Mouse (Mus musculus) megakaryocyte progenitor cell, adult 5-6 weeks (primary cell): Measurements from ENCODE around the gene Pias4. TPM values are rescaled to one million over a fixed set of nuclear protein-coding genes. Genes with fewer than 3 reads are reported as not detected.

Experiments used
- ATAC-seq: replicated peaks from 2 replicates; pipeline ENCODE4 v1.8.0; 2016; ENCODE audit warnings: mild to moderate bottlenecking, moderate TSS enrichment, inconsistent platforms; ENCODE audit not compliant: poor library complexity
- total RNA-seq, 2 experiments: library from RNA; stranded (forward) in 1 of 2; stranded (reverse) in 1 of 2; fragments of 157-497, 149-512 nt in 1 of 2; fragments of 200-1000 nt in 1 of 2; gene quantifications; 2 replicates each; pipeline versions ENCODE4 v1.2.3 to v1.2.4; 2015 to 2017

Gene Pias4
- total RNA-seq, 2 experiments from 2014 or later, result 9.4 to 10.0 TPM

- no peak for ATAC-seq
Measured at GRCm38 (mm10) chr10:81140717-81141454, 26.8 kb downstream of the Pias4 start.

DNA sequence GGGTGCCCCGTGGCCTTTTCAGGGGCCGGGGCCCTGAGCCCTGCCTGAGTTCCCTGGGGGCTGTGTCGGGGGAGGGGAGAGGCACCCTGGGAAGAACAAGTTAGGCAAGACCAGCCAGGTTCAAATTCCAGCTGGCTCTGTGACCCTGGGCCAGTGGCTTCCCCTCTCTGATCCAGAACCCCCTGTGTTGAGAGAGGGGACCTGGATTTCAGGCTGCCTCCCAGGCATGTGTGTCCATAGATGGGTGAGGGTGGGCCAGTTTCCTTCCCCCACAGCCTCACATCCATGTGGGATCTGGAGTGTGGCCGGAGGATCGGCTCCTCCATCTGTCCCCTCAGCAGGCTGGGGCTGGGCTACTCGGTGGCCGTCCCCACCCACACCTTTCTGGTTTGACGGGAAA lies 27.7 kb downstream of the Pias4 start:
- no peak for ATAC-seq

- ATAC-seq, result no peak
Measured at GRCm38 (mm10) chr10:81139529-81139846, 28.2 kb downstream of the Pias4 start.

GRCm38 (mm10) chr10:81138821-81139528 lies 28.7 kb downstream of the Pias4 start:
- ATAC-seq, result no peak

GRCm38 (mm10) chr10:81138131-81138782 lies 29.5 kb downstream of the Pias4 start:
- no peak; the same call in 1 of the 2 replicates for ATAC-seq

DNA sequence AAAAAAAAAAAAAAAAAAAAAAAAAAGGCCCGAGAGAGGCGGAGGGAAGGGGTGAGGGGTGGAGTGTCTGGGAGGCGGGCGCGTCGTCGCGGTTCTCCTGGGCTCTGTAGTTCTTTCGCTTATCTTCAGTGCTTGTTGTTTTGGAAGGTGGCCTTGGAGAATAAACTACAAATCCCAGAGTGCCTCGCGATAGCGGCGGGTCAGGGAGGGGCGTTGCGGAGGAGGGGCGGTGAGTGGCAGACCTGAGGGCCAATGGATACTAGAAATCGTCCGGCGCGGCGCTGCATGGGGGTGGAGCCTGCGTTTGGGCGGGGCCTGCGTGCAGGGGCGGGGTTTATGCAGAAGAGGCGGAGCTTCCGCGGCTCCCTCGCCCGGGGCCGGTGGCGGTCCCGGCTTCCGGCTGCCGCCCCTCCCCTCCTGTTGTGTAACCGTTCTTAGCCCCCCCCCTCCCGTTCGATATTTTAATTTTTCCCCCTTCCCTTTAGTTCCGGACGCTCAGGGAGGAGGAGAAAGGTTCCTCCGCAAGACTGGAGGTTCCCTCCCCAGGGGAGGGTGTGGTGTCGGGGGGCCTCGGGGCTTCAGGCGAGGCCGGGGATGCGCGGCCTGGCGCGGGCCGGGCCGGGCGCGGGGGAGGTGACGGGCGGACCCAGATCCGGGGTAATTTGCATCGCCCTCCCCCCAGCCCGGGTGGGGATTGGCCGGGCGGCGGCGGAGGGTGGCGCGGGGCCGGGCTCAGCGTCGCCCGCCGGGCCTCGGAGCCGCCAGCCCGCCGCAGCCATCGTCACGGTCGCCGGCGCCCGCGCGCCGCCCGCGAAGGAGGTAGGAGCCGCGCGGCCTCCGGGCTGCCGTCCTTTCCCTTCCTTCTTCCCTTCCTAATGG lies 30.2 kb downstream of the Pias4 start:
- peak; percentile 64 for ATAC-seq

DNA sequence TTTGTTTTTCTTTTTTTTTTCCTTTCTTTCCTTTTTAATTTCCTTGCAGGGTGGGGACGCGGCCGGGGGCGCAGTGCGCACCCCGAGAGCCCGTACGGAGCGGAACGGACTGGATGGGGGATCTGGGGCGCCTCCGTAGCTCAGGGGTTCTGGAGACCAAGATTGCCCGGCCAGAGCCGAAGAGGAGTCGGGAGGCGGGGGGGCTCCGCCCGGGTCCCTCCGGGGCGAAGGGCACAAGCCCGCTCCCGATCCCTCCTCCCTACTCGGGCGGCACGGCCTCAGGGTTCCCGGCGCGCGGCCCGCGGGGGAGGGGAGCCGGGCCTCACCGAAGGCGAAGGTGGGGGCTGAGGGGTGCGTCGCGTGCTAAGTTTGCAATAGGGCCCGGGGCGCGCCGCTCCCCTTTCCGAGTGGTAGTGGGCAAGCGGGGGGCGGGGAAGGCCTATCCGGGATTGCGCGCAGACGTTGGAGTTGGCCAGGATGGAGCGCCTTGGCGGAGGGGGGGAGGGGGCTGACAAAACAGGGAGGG lies 31.0 kb downstream of the Pias4 start:
- no peak for ATAC-seq

GRCm38 (mm10) chr10:81135831-81136705 lies 31.7 kb downstream of the Pias4 start:
- ATAC-seq, result peak; percentile 19

GRCm38 (mm10) chr10:81134966-81135681 lies 32.6 kb downstream of the Pias4 start, which contains the start of gene Zbtb7a:
Gene Zbtb7a (plus strand): TSS chr10:81135220.
- ATAC-seq, result peak; percentile 5

DNA sequence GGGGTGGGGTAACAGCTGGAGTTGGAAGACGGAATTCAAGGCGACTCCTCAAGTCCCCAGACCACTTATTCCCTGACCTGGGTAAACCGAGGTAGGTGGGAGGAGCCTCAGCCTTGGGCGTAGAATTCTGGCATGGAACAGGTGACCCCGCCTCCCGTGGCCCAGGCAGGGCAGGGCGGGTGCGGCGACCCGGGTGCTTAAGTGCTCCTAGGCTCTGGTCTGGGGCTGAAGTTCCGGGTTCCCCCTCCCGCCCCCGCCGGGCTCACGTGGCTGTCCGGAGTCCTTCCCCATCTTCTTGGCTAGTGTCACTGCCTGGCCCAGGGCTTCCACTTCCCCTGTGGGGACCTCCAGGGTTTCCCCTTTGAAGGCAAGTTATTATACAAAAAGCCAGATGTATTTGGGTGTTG lies 33.5 kb downstream of the Pias4 start:
- ATAC-seq, result peak; percentile 35

- ATAC-seq, result no peak
Measured at GRCm38 (mm10) chr10:81123500-81123899, 44.2 kb downstream of the Pias4 start.

DNA sequence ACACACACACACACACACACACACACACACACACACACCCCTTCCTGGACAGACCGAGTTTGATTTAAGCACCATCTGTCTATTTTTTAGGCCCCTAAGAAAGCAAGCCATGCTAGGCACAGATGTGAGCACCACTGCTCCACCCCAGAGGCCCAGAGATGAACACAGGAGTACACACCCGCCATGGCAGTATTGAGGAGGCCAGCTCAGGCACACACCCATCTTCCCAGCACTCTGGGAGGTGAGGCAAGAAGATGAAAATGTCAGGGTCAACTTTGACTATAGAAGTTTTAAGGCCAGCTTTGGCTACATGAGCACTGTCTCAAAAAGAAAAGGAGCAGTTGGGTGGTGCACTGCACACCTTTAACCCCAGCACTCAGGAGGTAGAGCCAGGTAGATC lies 44.8 kb downstream of the Pias4 start:
- no peak for ATAC-seq

DNA sequence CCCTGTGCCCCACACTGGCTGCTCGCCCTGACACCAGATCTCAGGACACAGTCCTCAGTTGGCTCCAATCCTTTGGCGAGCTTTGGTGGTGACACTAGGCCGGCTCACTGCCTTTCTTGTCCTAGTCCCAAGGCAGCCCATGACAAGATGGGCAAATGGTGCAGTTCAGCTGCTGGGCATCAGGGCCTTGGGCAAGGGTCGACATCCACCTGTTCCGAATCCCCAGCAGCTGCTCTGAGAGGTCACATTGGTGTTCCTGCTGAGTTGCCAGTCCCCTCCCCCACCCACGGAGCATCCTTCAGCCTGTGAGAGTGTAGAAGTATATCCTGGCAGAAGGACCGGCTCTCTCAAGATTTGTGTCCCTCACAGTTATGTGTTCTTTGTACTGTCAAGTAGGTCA lies 47.1 kb downstream of the Pias4 start:
- ATAC-seq, result no peak

DNA sequence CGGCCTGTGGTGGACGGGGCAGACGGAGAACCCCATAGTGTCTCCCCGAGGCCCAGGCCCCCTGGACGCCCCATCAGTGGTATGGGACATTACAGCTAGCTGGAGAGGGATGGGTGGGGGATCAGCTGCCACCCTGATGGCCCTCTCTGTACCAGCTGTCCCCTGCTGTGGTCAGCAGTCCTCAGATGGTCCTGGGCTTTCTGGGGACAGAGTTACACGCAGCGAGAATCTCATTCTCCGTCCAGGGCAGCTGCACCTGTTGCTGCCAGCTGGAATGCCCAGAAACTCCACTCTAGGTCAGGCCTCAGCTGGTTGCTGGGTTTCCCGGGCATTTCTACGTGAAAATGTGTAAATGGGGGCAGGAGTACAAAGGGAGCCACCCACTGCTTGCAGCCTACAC lies 48.1 kb downstream of the Pias4 start:
- ATAC-seq, result no peak

- ATAC-seq, result no peak
Measured at GRCm38 (mm10) chr10:81112946-81113345, 54.8 kb downstream of the Pias4 start.

DNA sequence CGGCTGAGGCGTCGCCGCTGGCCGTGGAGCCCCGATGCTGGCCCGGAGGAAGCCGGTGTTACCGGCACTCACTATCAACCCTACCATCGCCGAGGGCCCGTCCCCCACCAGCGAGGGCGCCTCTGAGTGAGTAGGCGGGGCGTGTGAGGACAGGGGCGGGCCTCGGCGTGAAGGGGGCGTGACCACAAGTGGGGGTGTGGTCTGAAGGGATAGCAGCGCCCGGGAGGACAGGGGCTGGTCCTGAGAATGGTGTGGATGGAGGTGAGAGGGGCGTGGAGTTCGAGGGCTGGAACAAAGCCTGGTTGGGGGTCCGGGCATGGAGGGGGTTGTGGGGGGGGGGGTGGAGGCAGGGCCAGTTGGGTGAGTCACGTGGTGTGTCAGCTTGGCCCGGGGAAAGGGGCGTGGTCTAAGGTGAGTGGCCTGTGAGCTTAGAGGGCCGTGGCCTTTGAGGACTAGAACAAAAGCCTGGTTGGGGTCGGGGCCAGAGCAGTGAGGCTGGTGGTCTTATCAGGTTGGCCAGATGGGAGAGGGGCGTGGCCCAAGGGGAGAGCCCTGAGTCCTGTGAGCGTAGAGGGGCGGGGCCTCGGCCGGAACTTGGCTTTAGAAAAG lies 61.5 kb downstream of the Pias4 start:
- ATAC-seq, result peak; percentile 85

DNA sequence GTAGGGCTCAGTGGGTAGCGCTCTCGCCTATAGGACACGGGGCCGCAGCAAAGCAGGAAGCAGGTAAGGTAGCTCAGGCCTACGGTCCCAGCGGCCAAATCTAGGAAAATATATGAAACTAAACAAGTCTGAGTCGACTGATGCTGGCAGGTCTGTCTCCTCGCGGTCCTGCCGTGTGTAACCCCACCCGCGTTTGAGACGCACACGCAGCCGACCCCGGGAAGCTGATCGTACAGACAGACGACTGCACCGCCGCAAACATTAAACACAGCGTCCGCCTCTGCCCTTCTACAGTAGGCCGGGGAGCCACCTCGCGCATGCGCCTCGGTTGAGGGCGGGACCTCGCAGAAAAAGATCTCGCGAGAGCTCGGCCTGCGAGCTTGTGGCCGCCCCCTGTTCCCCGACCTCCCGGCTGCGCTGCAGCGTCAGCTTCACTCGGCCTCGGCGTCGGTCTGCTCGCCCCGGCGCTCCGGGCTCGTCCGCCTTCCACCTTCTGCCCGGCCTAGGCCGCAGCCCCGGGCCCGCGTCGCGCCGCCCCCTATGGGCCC lies 62.1 kb downstream of the Pias4 start, which contains the start of gene Map2k2:
Map2k2 (plus strand) TSS at position 351 of the 548 bp plus-strand sequence.
- ATAC-seq, result peak; percentile 79
